Mouse (Mus musculus): ENCODE data around the gene Rnase2b. TPM values are rescaled to one million over a fixed set of nuclear protein-coding genes. Genes with fewer than 3 reads are reported as not detected.

The Rnase2b gene
- polyA plus RNA-seq, 1 experiment: not detected

GRCm38 (mm10) chr14:51144451-51144850, 17.6 kb upstream of the Rnase2b start:
- TF ChIP-seq GATA1 (IDR thresholded peaks at IDR 0.05; ENCODE audit: low read length): no peak

GRCm38 (mm10) chr14:51145521-51145920, 16.5 kb upstream of the Rnase2b start:
- TF ChIP-seq GATA1 (IDR thresholded peaks at IDR 0.05; ENCODE audit: low read length): no peak

- TF ChIP-seq GATA1 (IDR thresholded peaks at IDR 0.05; ENCODE audit: low read length): no peak
These were observed 15.4 kb upstream of the Rnase2b start, which contains the start of gene Rnase1 for GRCm38 (mm10) chr14:51146685-51147084. Gene Rnase1, minus strand, starts transcription at chr14:51146785.

- TF ChIP-seq GATA1 (IDR thresholded peaks at IDR 0.05; ENCODE audit: low read length): no peak
These were observed 14.1 kb upstream of the Rnase2b start for GRCm38 (mm10) chr14:51148006-51148405.

DNA sequence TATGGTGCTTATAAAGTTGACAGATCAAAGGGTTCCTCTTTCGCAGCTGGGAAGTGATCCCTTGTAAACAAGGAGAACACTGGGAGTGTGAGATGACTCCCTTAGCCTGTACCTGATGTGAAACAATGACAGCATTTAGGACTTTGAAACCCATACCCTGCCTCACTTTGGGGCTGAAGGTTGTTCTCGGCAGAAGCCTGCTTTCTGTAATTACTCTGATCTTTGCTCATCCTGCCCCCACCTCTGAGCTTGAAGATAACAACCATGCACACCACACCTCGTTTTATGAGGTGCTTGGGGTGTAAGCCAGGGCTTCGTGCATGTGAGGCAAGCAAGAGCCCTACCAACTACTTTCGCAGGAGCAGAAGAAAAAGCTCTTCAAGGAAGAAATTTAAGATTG, 12.9 kb upstream of the Rnase2b start:
- no peak for TF ChIP-seq GATA1 (IDR thresholded peaks at IDR 0.05; ENCODE audit: low read length)

GRCm38 (mm10) chr14:51150206-51150831, 11.7 kb upstream of the Rnase2b start:
- TF ChIP-seq GATA1 (IDR thresholded peaks at IDR 0.05; ENCODE audit: low read length): no peak

DNA sequence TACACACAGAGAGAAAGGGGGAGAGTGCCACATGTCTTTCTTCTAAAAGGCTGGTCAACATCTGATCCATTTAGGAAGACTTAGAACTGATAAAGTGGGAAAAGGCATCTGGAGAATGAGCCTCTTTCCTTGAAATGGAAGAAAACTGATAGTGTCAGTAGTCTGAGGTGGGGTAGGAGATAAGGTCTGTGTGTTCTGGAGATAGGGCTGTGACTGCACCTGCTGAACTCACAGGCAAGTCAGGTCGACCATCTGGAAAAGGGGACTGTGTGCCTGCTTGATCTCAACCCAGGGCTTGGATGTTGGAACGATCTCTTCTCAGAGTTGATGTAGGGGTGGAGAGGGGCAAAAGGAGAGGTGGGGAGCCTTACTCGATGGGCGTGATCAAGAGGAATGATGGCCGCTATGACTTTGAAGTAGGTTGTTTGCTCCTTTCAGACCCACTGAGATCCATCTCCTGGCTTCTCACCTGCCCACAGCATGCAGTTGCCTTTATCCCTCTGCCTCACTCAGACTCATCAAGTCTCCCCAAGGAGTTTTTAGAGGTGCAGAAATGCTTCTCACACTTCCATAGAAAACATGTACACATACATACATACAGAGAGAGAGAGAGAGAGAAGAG, 9.7 kb upstream of the Rnase2b start:
- no peak for TF ChIP-seq GATA1 (IDR thresholded peaks at IDR 0.05; ENCODE audit: low read length)

GRCm38 (mm10) chr14:51156056-51156735, 5.9 kb upstream of the Rnase2b start:
- TF ChIP-seq GATA1 (IDR thresholded peaks at IDR 0.05; ENCODE audit: low read length): no peak

DNA sequence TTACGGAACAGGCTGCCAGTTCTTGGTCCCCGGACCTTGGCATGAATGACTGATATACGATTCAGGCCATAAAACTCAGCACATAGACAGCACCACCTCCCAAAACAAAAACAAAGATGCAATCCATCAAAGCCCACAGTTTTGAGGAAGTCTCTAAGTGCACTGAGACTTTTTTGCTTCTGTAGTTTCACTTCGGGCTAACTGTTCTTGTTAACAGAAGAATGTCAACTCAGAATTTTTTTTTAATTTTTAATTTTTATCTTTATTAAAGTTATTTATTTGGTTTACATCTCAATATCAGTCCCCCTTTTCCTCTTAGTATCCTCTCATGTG, 5.4 kb upstream of the Rnase2b start:
- TF ChIP-seq GATA1 (IDR thresholded peaks at IDR 0.05; ENCODE audit: low read length): no peak

- no peak for TF ChIP-seq GATA1 (IDR thresholded peaks at IDR 0.05; ENCODE audit: low read length)
These were observed 5.0 kb upstream of the Rnase2b start for GRCm38 (mm10) chr14:51157072-51157471.

GRCm38 (mm10) chr14:51165435-51165834, 3.4 kb downstream of the Rnase2b start:
- TF ChIP-seq GATA1 (IDR thresholded peaks at IDR 0.05; ENCODE audit: low read length): no peak

DNA sequence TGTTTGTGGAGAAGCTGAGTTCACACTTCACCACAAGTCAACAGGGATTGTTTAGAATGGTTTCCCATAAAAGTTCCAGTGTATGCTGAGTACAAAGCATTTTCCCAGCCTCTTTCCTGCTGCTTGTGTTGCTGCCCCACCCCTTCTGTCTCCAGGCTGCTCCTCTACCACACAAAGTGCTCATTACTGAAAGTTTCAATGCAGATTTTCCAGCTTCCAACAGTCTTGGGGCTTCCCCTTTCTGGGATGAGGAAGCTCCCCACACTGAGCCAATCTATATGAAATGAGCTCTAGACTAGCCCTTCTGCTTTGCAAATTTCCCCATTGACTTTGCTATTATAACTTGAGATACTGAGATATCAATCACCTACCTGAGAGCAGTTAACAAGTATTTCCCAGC, 4.0 kb downstream of the Rnase2b start:
- no peak for TF ChIP-seq GATA1 (IDR thresholded peaks at IDR 0.05; ENCODE audit: low read length)

DNA sequence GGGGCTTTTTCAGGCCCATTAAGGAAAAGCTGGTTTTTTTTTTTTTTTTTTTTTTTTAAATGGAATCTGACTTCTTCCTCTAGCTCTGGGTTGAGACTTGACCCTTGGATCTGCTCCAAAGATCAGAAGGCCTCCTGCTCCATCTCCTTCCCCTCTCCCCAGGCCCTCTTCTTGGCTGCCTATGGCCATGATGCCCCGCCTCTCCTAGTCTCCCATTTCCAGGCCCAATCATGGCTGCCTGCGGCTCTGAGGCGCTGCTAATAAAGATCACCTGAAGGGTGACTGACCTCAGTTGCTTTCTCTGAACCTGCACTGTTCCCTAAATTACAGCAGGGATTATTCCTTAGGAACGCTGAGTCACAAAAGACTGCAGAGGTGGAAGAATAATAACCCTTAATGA, 11.8 kb downstream of the Rnase2b start:
- no peak for TF ChIP-seq GATA1 (IDR thresholded peaks at IDR 0.05; ENCODE audit: low read length)

DNA sequence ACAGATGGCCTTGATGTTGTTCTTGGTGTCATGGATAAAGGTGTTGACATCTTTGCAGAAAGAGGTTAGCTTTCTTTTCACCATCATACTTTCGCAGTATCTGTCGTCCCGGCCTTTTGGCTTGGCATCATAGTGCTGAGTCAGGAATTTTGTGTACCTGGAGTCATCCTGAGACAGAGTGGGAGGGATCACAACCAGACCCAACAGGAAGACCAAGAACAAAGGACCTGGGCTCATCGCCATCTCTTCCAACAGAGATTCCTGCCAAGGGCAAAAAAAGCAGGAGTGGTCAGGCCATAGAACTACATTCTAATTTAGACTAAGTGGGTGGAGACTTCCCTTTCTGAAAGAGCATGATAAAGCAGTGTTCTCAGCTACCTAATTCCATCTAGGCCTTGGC, 33.6 kb downstream of the Rnase2b start:
- no peak for TF ChIP-seq GATA1 (IDR thresholded peaks at IDR 0.05; ENCODE audit: low read length)

DNA sequence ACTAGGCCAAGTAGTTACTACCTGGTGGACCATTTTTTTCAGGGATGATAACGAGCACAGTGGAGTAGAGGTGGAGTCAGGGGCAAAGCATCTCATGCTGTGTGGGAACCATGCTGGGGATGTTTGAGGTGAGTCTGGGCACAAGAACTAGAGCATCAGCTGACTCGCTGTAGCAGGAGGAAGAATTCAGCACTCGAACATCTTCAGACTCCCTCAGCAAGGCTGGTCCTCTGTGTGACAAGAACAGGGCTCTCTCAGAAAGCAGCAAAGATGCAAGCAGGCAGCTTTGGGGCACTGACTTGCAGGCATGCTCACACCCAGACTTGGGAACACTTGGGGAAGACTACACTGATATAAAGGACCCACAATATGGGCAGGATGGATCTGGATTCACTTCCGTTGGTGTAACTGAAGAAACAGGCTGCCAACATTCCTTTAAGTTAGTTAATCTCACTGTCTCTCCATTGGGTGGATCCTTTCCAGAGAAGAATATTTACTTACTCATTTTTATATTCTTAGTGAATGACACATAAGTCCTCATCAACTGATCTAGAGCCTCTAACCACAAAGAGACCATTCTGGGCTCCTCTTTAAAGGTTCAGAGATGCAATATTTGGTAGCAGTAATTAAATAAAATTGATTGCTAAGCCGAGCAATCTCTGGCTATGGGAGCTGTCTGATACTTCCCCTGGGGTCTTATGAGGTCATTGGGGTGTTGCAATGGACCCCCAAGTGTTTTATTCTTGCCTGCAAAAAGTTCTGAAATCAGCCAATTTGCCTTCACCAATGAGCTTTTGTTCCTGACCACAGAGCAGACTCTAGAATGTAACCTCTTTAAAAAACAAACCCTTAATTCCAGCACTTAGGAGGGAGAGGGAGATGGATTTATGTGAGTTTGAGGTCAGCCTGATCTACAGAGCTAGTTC, 37.3 kb downstream of the Rnase2b start, which contains the start of gene Ang2:
Gene Ang2 (minus strand): TSS at position 51 of the 926 bp plus-strand sequence.
- no peak for TF ChIP-seq GATA1 (IDR thresholded peaks at IDR 0.05; ENCODE audit: low read length)

GRCm38 (mm10) chr14:51200054-51200453, 38.0 kb downstream of the Rnase2b start:
- TF ChIP-seq GATA1 (IDR thresholded peaks at IDR 0.05; ENCODE audit: low read length): no peak
